Mouse (Mus musculus) ovary, adult 18-20 months (tissue): Measurements from ENCODE around the gene Ergic1.

Experiments used
- DNase-seq: peaks from one replicate; pipeline ENCODE4 v3.0.0; 2022; ENCODE audit warnings: low spot score, mixed read lengths

Gene Ergic1

DNA sequence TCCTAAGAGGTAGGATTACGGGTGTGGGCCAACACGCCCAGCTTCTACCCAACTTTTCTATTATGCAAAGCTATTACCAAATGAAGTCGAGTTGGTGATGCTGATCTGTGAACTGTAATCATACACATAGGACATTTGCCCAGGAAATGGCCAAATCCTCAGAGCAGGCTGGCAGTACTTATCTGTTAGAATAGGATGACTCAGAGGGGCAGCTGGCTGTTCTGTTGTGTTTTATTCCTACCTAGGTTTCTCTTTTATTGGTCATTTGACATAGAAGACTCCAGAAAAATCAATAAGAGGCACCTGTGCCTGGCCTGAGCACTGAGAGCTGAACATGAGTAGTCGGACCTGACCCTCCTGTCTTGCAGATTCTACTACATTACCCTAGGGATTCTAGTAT, 141.3 kb downstream of the Ergic1 start:
- no peak for DNase-seq

DNA sequence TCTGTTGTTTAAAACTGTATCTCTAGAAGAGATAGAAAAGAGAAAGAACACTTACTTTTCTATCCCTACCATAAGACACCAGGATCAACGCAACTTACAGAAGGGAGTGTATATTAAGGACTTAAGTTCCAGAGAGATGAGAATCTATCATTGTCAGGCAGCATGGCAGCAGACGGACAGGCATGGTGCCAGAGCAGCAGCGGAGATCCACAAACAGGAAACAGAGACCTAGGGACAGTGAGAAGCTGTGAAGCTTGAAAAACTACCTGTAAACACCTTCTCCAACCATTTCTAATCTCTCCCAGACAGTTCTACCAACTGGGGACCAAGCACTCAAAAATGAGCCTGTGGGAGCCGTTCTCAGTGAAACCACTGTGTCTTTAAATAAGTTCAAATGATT, 142.4 kb downstream of the Ergic1 start:
- no peak for DNase-seq

DNA sequence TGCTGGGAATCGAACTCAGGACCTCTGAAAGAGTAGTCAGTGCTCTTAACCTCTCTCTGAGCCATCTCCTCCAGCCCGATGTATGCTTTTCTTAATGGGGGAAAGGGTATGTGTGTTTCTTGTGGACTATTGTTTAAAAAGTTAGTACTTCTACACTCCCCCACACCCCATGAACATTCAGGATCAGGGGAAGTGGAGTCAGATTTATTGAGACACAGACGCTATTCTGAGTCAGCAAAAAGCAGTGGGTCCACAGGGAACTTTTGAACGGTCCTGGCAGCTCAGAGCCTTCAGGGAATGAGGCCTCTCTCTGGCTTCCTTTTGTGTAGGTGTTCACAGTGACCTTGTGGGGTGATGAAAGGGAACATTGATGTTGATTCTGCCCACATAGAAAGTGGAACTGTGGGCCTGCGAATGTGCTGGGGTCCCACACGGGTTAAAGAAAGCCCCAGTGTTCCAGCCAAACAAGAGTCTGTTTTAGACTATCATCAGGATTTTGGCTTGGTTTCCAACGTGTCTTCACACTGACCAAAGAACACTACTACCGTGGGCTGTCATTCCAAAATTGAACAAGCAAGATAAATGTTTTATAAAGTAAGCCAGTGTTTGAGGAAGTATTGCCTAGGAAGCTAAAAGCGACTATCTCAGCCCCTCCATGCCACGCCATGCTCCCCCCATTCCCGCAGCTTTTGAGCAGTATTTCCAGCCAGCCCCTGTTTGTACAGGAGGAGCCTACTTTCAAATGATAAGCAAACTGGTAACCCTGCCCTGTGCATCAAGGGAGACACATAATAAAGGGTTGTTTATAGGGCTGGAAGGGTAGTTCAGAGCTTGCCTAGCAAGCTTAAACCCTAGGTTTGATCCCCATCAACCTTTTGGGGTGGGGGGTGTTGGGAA, 144.4 kb downstream of the Ergic1 start:
- DNase-seq = no peak
